In genomic region chr5:121660059-121660896, GRCm38 (mm10) we compare ENCODE assay signal across 7 mouse cellular contexts. TPM values are rescaled to one million over a fixed set of nuclear protein-coding genes. Genes with fewer than 3 reads are reported as not detected.
DNase-seq lines count a peak whose midpoint lies in the region; ATAC-seq lines count a peak whose summit lies in the region.

TSS of gene Acad10 (minus strand) at chr5:121660514.
TSS of gene Brap (plus strand) at chr5:121660563.

- peak within 1 kb of the TSS; percentile 96 for H3K9ac ChIP-seq in intestine, embryonic 16.5 days (ENCODE audit: low read depth, low read length)
- H3K9ac ChIP-seq in midbrain, embryonic 11.5 days (ENCODE audit: low read length) = peak within 1 kb of the TSS; percentile 91

- WGBS in intestine, embryonic 16.5 days = 1% methylated on average over 76 of the region's 85 CpGs
- 2% methylated on average over 85 of the region's 85 CpGs for WGBS in midbrain, embryonic 11.5 days

- ATAC-seq in intestine, embryonic 16.5 days = peak; percentile 94
- ATAC-seq in midbrain, embryonic 11.5 days (ENCODE audit: low FRiP score) = peak; percentile 90

- peak; percentile 97 for DNase-seq in adrenal gland, adult 2 months
- DNase-seq in embryo, embryonic 11.5 days (ENCODE audit: low read depth, low spot score) = peak; percentile 89
- DNase-seq in gastrocnemius, postnatal 4 days (ENCODE audit: low spot score in 2 of 2) = peak; percentile 93 to 95
- DNase-seq in left cerebral cortex, postnatal 36 days (ENCODE audit: low spot score in 2 of 2) = peak; percentile 96 to 97
- DNase-seq in midbrain, embryonic 11.5 days (ENCODE audit: low spot score, missing footprints) = peak; percentile 100
- DNase-seq in skeletal muscle tissue, adult 2 months (ENCODE audit: low read depth, low spot score) = peak; percentile 95

- intact Hi-C loops in left cerebral cortex, postnatal 36 days (cut with DNase I) = loop anchor here (2.0 kb wide), 1 partner anchor 51 kb away; the partner anchor contains the start of gene Atxn2

- peak within 1 kb of the TSS; percentile 72 for H3K4me2 ChIP-seq in intestine, embryonic 16.5 days (ENCODE audit: low read depth, low read length)
- peak within 1 kb of the TSS; percentile 91 for H3K4me2 ChIP-seq in midbrain, embryonic 11.5 days

- no peaks in the 10 kb centered on the region for H3K9me3 ChIP-seq in intestine, embryonic 16.5 days (ENCODE audit: control insufficient read depth, low read length)
- no peaks in the 10 kb centered on the region for H3K9me3 ChIP-seq in midbrain, embryonic 11.5 days (ENCODE audit: control insufficient read depth, low read length)

- H3K4me1 ChIP-seq in intestine, embryonic 16.5 days (ENCODE audit: control insufficient read depth, insufficient read depth, low read length) = peaks cover 7% of the 10 kb centered on the region; the same call in 1 of the 2 replicates
- H3K4me1 ChIP-seq in midbrain, embryonic 11.5 days (ENCODE audit: control insufficient read depth, insufficient read depth, low read length) = peaks cover 7% of the 10 kb centered on the region

- H3K27ac ChIP-seq in intestine, embryonic 16.5 days (ENCODE audit: low read length) = peak within 1 kb of the TSS; percentile 50
- peak within 1 kb of the TSS; percentile 28 for H3K27ac ChIP-seq in midbrain, embryonic 11.5 days (ENCODE audit: low read depth, low read length)

- peaks cover 8% of the 10 kb centered on the region; the same call in 1 of the 2 replicates for H3K36me3 ChIP-seq in intestine, embryonic 16.5 days (ENCODE audit: control insufficient read depth, insufficient read depth, low read length)
- H3K36me3 ChIP-seq in midbrain, embryonic 11.5 days (ENCODE audit: control insufficient read depth, insufficient read depth, low read length) = peaks cover 6% of the 10 kb centered on the region; the same call in 1 of the 2 replicates

- no peaks in the 10 kb centered on the region for H3K27me3 ChIP-seq in intestine, embryonic 16.5 days (replicated peaks; ENCODE audit: control insufficient read depth, insufficient read depth, low read length)
- H3K27me3 ChIP-seq in midbrain, embryonic 11.5 days (ENCODE audit: control insufficient read depth, insufficient read depth, low read length) = no peaks in the 10 kb centered on the region

- H3K4me3 ChIP-seq in intestine, embryonic 16.5 days (ENCODE audit: low read length) = peak within 1 kb of the TSS; percentile 97
- H3K4me3 ChIP-seq in midbrain, embryonic 11.5 days (ENCODE audit: low read depth, low read length) = peak within 1 kb of the TSS; percentile 94

RNA-seq across cellular contexts. Expression of gene Acad10, which starts in this region (rescaled TPM):
- 10 to 100 TPM; 23.1 to 25.4 TPM for total RNA-seq in adrenal gland, adult 2 months (2021)
- polyA plus RNA-seq in adrenal gland, adult 2 months (2012; rRNA removed) = 9.8 and 10.0 TPM in 2 replicates
- total RNA-seq in gastrocnemius, postnatal 4 days (2021) = 1 to 10 TPM; 6.6 to 6.8 TPM
- polyA plus RNA-seq in intestine, embryonic 16.5 days (2015; fragmentation: Nextera tagmentation; extraction: Ambion mirVana) = 7.8 and 9.7 TPM in 2 replicates
- 1 to 10 TPM; 4.0 to 5.3 TPM for total RNA-seq in left cerebral cortex, postnatal 36 days (2021)
- 2.5 and 2.6 TPM in 2 replicates for polyA plus RNA-seq in midbrain, embryonic 11.5 days (2014; fragmentation: Nextera tagmentation; extraction: Ambion mirVana)

RNA-seq across cellular contexts. Expression of gene Brap, which starts in this region (rescaled TPM):
- 10 to 100 TPM; 52.4 to 60.5 TPM for total RNA-seq in adrenal gland, adult 2 months (2021)
- polyA plus RNA-seq in adrenal gland, adult 2 months (2012; rRNA removed) = 14.7 and 17.0 TPM in 2 replicates
- 10 to 100 TPM; 27.4 to 31.0 TPM for total RNA-seq in gastrocnemius, postnatal 4 days (2021)
- 26.4 and 30.4 TPM in 2 replicates for polyA plus RNA-seq in intestine, embryonic 16.5 days (2015; fragmentation: Nextera tagmentation; extraction: Ambion mirVana)
- 10 to 100 TPM; 64.5 to 69.5 TPM for total RNA-seq in left cerebral cortex, postnatal 36 days (2021)
- 37.7 and 43.0 TPM in 2 replicates for polyA plus RNA-seq in midbrain, embryonic 11.5 days (2014; fragmentation: Nextera tagmentation; extraction: Ambion mirVana)

Comparison
In these comparisons a context has a peak if more than half of its experiments do, and no peak if none do; other contexts are left out.
1. Peak in every context shown above with its lines: DNase-seq, ATAC-seq, H3K4me3 ChIP-seq and H3K27ac ChIP-seq.